Mouse (Mus musculus): ENCODE measurements around the gene Clec4e.
"Not testable (repeated sequence)": the region's sequence is repeated elsewhere in the genome, so short reads cannot be mapped to it uniquely, and the experiment has no call there.

Clec4e gene

GRCm38 (mm10) chr6:123289753-123290152 lies at the start of gene Clec4e:
Gene Clec4e, minus strand, starts transcription at chr6:123289870.
- no peak for DNase-seq

GRCm38 (mm10) chr6:123332503-123332902 lies 42.8 kb upstream of the Clec4e start:
- DNase-seq: no peak

GRCm38 (mm10) chr6:123308033-123308432 lies 18.4 kb upstream of the Clec4e start, which contains the start of gene Vmn2r19:
Gene Vmn2r19, plus strand, starts transcription at chr6:123308333.
- no peak for DNase-seq

GRCm38 (mm10) chr6:123306315-123306714 lies 16.6 kb upstream of the Clec4e start:
- not testable (repeated sequence) for DNase-seq

- DNase-seq: no peak
Observed at GRCm38 (mm10) chr6:123296687-123297086, 7.0 kb upstream of the Clec4e start.

GRCm38 (mm10) chr6:123293509-123293908 lies 3.8 kb upstream of the Clec4e start:
- not testable (repeated sequence) for DNase-seq

GRCm38 (mm10) chr6:123292751-123293400 lies 3.2 kb upstream of the Clec4e start:
- no peak for DNase-seq

GRCm38 (mm10) chr6:123288931-123289330 lies 739 bp downstream of the Clec4e start:
- no peak for DNase-seq

- no peak for DNase-seq
Observed at GRCm38 (mm10) chr6:123286311-123286710, 3.4 kb downstream of the Clec4e start.

GRCm38 (mm10) chr6:123279443-123279842 lies 10.2 kb downstream of the Clec4e start:
- no peak for DNase-seq

- no peak for DNase-seq
Observed at GRCm38 (mm10) chr6:123266945-123267344, 22.7 kb downstream of the Clec4e start.

- no peak for DNase-seq
Observed at GRCm38 (mm10) chr6:123265809-123266208, 23.9 kb downstream of the Clec4e start.

GRCm38 (mm10) chr6:123264194-123264593 lies 25.5 kb downstream of the Clec4e start:
- no peak for DNase-seq

GRCm38 (mm10) chr6:123261555-123262161 lies 28.0 kb downstream of the Clec4e start, which contains the start of gene Clec4d:
Gene Clec4d, plus strand, starts transcription at chr6:123262111.
- no peak for DNase-seq

GRCm38 (mm10) chr6:123260868-123261267 lies 28.8 kb downstream of the Clec4e start:
- no peak for DNase-seq

GRCm38 (mm10) chr6:123259889-123260603 lies 29.6 kb downstream of the Clec4e start:
- DNase-seq: no peak

GRCm38 (mm10) chr6:123258946-123259345 lies 30.7 kb downstream of the Clec4e start:
- no peak for DNase-seq

GRCm38 (mm10) chr6:123252735-123253134 lies 36.9 kb downstream of the Clec4e start:
- no peak for DNase-seq

GRCm38 (mm10) chr6:123248862-123249261 lies 40.8 kb downstream of the Clec4e start:
- DNase-seq: not testable (repeated sequence)

GRCm38 (mm10) chr6:123244201-123244600 lies 45.5 kb downstream of the Clec4e start:
- no peak for DNase-seq

- DNase-seq: no peak
Observed at GRCm38 (mm10) chr6:123237582-123237981, 52.1 kb downstream of the Clec4e start.

Measured in cerebellum, postnatal 36 days (tissue).